Mouse (Mus musculus): ENCODE results near the gene Eif1. TPM values are rescaled to one million over a fixed set of nuclear protein-coding genes. Genes with fewer than 3 reads are reported as not detected.
"Not testable (repeated sequence)": the region's sequence is repeated elsewhere in the genome, so short reads cannot be mapped to it uniquely, and the experiment has no call there.

Eif1 gene
- total and polyA plus RNA-seq, 2 experiments: 86.6 to 145 TPM

DNA sequence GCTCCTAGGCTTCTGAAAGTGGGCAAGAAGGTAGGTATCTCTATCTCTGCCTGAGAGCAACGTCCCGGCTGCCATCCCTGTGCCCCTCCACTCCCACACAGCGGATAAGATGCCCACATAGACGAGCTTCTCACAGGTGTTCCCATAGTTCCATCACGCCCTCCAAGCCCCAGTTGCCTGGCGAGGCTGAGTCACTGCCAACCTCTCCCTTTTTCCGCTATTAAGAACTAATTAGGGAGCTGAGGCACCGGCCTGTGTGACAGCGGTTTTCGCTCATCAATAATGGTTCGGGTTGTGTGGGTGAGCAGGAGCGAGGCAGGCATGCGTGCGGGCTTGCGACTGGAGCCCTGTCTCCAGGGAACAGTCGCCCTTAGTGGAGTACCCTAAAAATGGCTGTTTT lies 10.6 kb downstream of the Eif1 start:
- Histone ChIP-seq H3K27ac (replicated peaks; ENCODE audit: insufficient read depth, low read depth, low read length) (peak overlapping the region; percentile 24; the same call in 1 of the 2 replicates), H3K36me3 (ENCODE audit: control insufficient read depth, insufficient read depth, low read length) (no peaks in the 10 kb centered on the region), H3K4me1 (ENCODE audit: control insufficient read depth, insufficient read depth, low read length) (peaks cover 11% of the 10 kb centered on the region; the same call in 1 of the 2 replicates), H3K4me3 (ENCODE audit: insufficient read depth, low read depth, low read length) (no peak overlapping the region), H3K79me2 (ENCODE audit: control insufficient read depth, insufficient read depth, low read length) (no peaks in the 10 kb centered on the region), H3K9ac (ENCODE audit: low read depth, low read length) (no peak overlapping the region), H3K27me3 (ENCODE audit: control insufficient read depth, insufficient read depth, low read length) (no peaks in the 10 kb centered on the region)
- WGBS: 67% methylated on average over 16 of the region's 16 CpGs
- no peak for DNase-seq (ENCODE audit: extremely low read depth, low read depth, low spot score)
- TF ChIP-seq CTCF (IDR thresholded peaks at IDR 0.05; ENCODE audit: low read depth, low read length) (no peak), POLR2A (IDR thresholded peaks at IDR 0.05; ENCODE audit: extremely low read depth, insufficient read depth, low read length) (no peak)

DNA sequence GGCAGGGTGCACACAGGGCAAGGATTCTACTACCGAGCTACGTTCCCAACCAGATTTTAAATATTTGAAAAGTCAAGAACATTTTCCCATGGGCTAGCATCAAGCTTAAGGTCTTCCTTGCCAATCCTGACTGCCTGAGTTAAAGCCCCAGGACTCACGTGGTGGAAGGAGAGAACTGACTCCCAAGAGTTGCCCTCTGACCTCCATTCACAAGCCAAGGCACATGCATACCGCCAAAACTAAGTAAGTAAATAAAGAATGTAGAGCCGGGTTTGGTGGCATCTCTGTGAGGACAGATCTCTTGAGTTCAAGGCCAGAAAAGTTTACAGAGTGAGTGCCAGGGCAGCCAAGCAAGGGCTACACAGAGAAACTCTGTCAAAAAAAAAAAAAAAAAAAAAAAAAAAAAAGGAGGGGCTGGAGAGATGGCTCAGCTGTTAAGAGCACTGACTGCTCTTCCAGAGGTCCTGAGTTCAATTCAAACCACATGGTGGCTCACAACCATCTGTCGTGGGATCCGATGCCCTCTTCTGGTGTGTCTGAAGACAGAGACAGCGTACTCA lies 11.2 kb downstream of the Eif1 start:
- H3K36me3 ChIP-seq (ENCODE audit: control insufficient read depth, insufficient read depth, low read length); H3K27me3 ChIP-seq (ENCODE audit: control insufficient read depth, insufficient read depth, low read length); H3K79me2 ChIP-seq (ENCODE audit: control insufficient read depth, insufficient read depth, low read length); H3K4me3 ChIP-seq (ENCODE audit: insufficient read depth, low read depth, low read length); H3K9ac ChIP-seq (ENCODE audit: low read depth, low read length): not testable (repeated sequence)
- 30% methylated on average over 8 of the region's 8 CpGs for WGBS
- H3K4me1 ChIP-seq (ENCODE audit: control insufficient read depth, insufficient read depth, low read length): peaks cover 11% of the 10 kb centered on the region; the same call in 1 of the 2 replicates
- peak; percentile 98 for DNase-seq (ENCODE audit: extremely low read depth, low read depth, low spot score)
- H3K27ac ChIP-seq (replicated peaks; ENCODE audit: insufficient read depth, low read depth, low read length): peak overlapping the region; percentile 24; the same call in 1 of the 2 replicates

GRCm38 (mm10) chr11:100332766-100333515 lies 13.3 kb downstream of the Eif1 start:
- DNase-seq (ENCODE audit: extremely low read depth, low read depth, low spot score): no peak
- WGBS: 77% methylated on average over 9 of the region's 9 CpGs

GRCm38 (mm10) chr11:100333944-100334457 lies 14.3 kb downstream of the Eif1 start, which contains the start of gene Gast:
TSS of gene Gast (plus strand) at chr11:100334407.
- Histone ChIP-seq H3K36me3 (ENCODE audit: control insufficient read depth, insufficient read depth, low read length) (no peaks in the 10 kb centered on the region), H3K4me3 (ENCODE audit: insufficient read depth, low read depth, low read length) (no peak within 1 kb of the TSS), H3K27ac (replicated peaks; ENCODE audit: insufficient read depth, low read depth, low read length) (no peak within 1 kb of the TSS), H3K9ac (ENCODE audit: low read depth, low read length) (no peak within 1 kb of the TSS), H3K4me1 (ENCODE audit: control insufficient read depth, insufficient read depth, low read length) (peaks cover 9% of the 10 kb centered on the region; the same call in 1 of the 2 replicates), H3K27me3 (ENCODE audit: control insufficient read depth, insufficient read depth, low read length) (no peaks in the 10 kb centered on the region), H3K79me2 (ENCODE audit: control insufficient read depth, insufficient read depth, low read length) (no peaks in the 10 kb centered on the region)
- WGBS: 81% methylated on average over 6 of the region's 6 CpGs
- TF ChIP-seq POLR2A (IDR thresholded peaks at IDR 0.05; ENCODE audit: extremely low read depth, insufficient read depth, low read length) (no peak), CTCF (IDR thresholded peaks at IDR 0.05; ENCODE audit: low read depth, low read length) (no peak)
- DNase-seq (ENCODE audit: extremely low read depth, low read depth, low spot score): no peak

More at GRCm38 (mm10) chr11:100332766-100333515, 13.3 kb downstream of the Eif1 start:
- no peaks in the 10 kb centered on the region for H3K79me2 ChIP-seq (ENCODE audit: control insufficient read depth, insufficient read depth, low read length)
- no peak for TF ChIP-seq CTCF (IDR thresholded peaks at IDR 0.05; ENCODE audit: low read depth, low read length)
- TF ChIP-seq POLR2A (IDR thresholded peaks at IDR 0.05; ENCODE audit: extremely low read depth, insufficient read depth, low read length): no peak
- no peaks in the 10 kb centered on the region for H3K36me3 ChIP-seq (ENCODE audit: control insufficient read depth, insufficient read depth, low read length)
- no peak overlapping the region for H3K9ac ChIP-seq (ENCODE audit: low read depth, low read length)
- H3K27me3 ChIP-seq (ENCODE audit: control insufficient read depth, insufficient read depth, low read length): no peaks in the 10 kb centered on the region
- peaks cover 11% of the 10 kb centered on the region; the same call in 1 of the 2 replicates for H3K4me1 ChIP-seq (ENCODE audit: control insufficient read depth, insufficient read depth, low read length)
- no peak overlapping the region for H3K4me3 ChIP-seq (ENCODE audit: insufficient read depth, low read depth, low read length)
- H3K27ac ChIP-seq (replicated peaks; ENCODE audit: insufficient read depth, low read depth, low read length): no peak overlapping the region

DNA sequence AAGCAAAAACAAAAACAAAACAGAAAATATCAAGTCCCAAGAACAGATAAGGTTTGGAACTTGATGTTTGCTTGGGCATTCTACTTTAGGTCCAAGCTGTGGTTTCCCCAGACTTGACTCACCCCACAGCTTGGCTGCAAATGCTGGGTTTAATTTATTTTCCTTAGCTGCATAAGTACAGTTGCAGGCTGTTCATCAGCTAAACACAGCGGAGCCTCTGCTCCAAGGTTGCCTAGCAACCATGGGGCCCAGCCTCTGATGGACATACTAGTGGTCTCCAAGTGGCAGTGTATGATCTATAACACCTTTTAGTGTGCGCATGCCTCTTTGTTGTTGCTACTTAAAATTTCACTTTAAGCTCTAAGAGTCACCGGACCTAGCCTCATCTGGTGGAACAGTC lies 16.0 kb downstream of the Eif1 start:
- DNase-seq (ENCODE audit: extremely low read depth, low read depth, low spot score): no peak
- Histone ChIP-seq H3K4me3 (ENCODE audit: insufficient read depth, low read depth, low read length) (no peak overlapping the region), H3K79me2 (ENCODE audit: control insufficient read depth, insufficient read depth, low read length) (no peaks in the 10 kb centered on the region), H3K36me3 (ENCODE audit: control insufficient read depth, insufficient read depth, low read length) (no peaks in the 10 kb centered on the region), H3K4me1 (ENCODE audit: control insufficient read depth, insufficient read depth, low read length) (no peaks in the 10 kb centered on the region), H3K27me3 (ENCODE audit: control insufficient read depth, insufficient read depth, low read length) (no peaks in the 10 kb centered on the region), H3K9ac (ENCODE audit: low read depth, low read length) (no peak overlapping the region), H3K27ac (replicated peaks; ENCODE audit: insufficient read depth, low read depth, low read length) (no peak overlapping the region)
- TF ChIP-seq CTCF (IDR thresholded peaks at IDR 0.05; ENCODE audit: low read depth, low read length) (no peak), POLR2A (IDR thresholded peaks at IDR 0.05; ENCODE audit: extremely low read depth, insufficient read depth, low read length) (no peak)
- 86% methylated on average over 3 of the region's 3 CpGs for WGBS

GRCm38 (mm10) chr11:100344269-100344668 lies 24.6 kb downstream of the Eif1 start:
- no peaks in the 10 kb centered on the region for H3K27me3 ChIP-seq (ENCODE audit: control insufficient read depth, insufficient read depth, low read length)
- no peak for TF ChIP-seq CTCF (IDR thresholded peaks at IDR 0.05; ENCODE audit: low read depth, low read length)
- TF ChIP-seq POLR2A (IDR thresholded peaks at IDR 0.05; ENCODE audit: extremely low read depth, insufficient read depth, low read length): no peak
- H3K27ac ChIP-seq (replicated peaks; ENCODE audit: insufficient read depth, low read depth, low read length): peak overlapping the region; percentile 59; the same call in 1 of the 2 replicates
- no peak for DNase-seq (ENCODE audit: extremely low read depth, low read depth, low spot score)
- H3K4me3 ChIP-seq (ENCODE audit: insufficient read depth, low read depth, low read length): no peak overlapping the region
- no peaks in the 10 kb centered on the region for H3K79me2 ChIP-seq (ENCODE audit: control insufficient read depth, insufficient read depth, low read length)
- no peak overlapping the region for H3K9ac ChIP-seq (ENCODE audit: low read depth, low read length)
- 89% methylated on average over 10 of the region's 10 CpGs for WGBS
- H3K36me3 ChIP-seq (ENCODE audit: control insufficient read depth, insufficient read depth, low read length): no peaks in the 10 kb centered on the region
- H3K4me1 ChIP-seq (ENCODE audit: control insufficient read depth, insufficient read depth, low read length): no peaks in the 10 kb centered on the region
